In genomic region chr6:35279306-35279705, GRCm38 (mm10) we compare ENCODE assay signal across 30 mouse cellular contexts. TPM values are rescaled to one million over a fixed set of nuclear protein-coding genes. Genes with fewer than 3 reads are reported as not detected.
DNase-seq lines count a peak whose midpoint lies in the region; ATAC-seq and TF ChIP-seq lines count a peak whose summit lies in the region.
"Had no signal": no experiment of that assay in that cellular context is flagged by ENCODE, and none has a peak within 500 bp of the region (broad histone marks: within the 10 kb centered on the region; RNA-seq: fewer than 3 reads in every experiment).

No protein-coding gene starts in this region.

- no peak for TF ChIP-seq POLR2A in kidney, adult 2 months (IDR thresholded peaks at IDR 0.05; ENCODE audit: low read depth, low read length)

- ATAC-seq in kidney, embryonic 14.5 days (ENCODE audit: low FRiP score, low TSS enrichment) = no peak
- no peak for ATAC-seq in forebrain, postnatal 0 days
- ATAC-seq in liver, postnatal 0 days = no peak
- ATAC-seq: activated CD4-positive, CD25-positive, alpha-beta regulatory T cell, adult 4 months; CD4-positive, CD25-positive, alpha-beta regulatory T cell, adult 4 months; forebrain, embryonic 15.5 days; hindbrain, postnatal 0 days had no signal

- DNase-seq in kidney, adult 2 months = peak; percentile 83
- peak; percentile 82 for DNase-seq in kidney, adult 9 months
- DNase-seq in kidney, postnatal 14 days = peak; percentile 42
- no peak for DNase-seq in urinary bladder, postnatal 4 days (ENCODE audit: low spot score in 2 of 2)
- no peak for DNase-seq in forebrain, postnatal 0 days
- DNase-seq in liver, postnatal 0 days = no peak
- DNase-seq: adrenal gland, adult 8-10 months; adrenal gland, postnatal 25 days; cerebellum, adult 11-12 months; cerebellum, adult 8-10 months; cerebellum, postnatal 10 days; cerebellum, postnatal 36 days; embryo, embryonic 11 days; gastrocnemius, postnatal 10 days; gastrocnemius, postnatal 36 days; heart, adult 11 months; heart, postnatal 14 days; heart, postnatal 4 days had no signal

- H3K4me2 ChIP-seq in kidney, embryonic 14.5 days (replicated peaks; ENCODE audit: low read depth, low read length) = no peak overlapping the region
- H3K4me2 ChIP-seq in forebrain, postnatal 0 days (ENCODE audit: low read depth) = no peak overlapping the region
- no peak overlapping the region for H3K4me2 ChIP-seq in liver, postnatal 0 days (ENCODE audit: low read depth, low read length)
- H3K4me2 ChIP-seq: embryonic facial prominence, embryonic 13.5 days; forebrain, embryonic 12.5 days; forebrain, embryonic 15.5 days; heart, embryonic 13.5 days; hindbrain, embryonic 14.5 days had no signal

- peak overlapping the region; percentile 12; the same call in 1 of the 2 replicates for H3K27ac ChIP-seq in kidney, adult 2 months (ENCODE audit: insufficient read depth, low read depth, low read length)
- H3K27ac ChIP-seq in kidney, embryonic 14.5 days (ENCODE audit: low read depth, low read length) = no peak overlapping the region
- H3K27ac ChIP-seq in forebrain, postnatal 0 days (ENCODE audit: low read depth, low read length) = no peak overlapping the region
- H3K27ac ChIP-seq in liver, postnatal 0 days (ENCODE audit: low read depth) = no peak overlapping the region
- H3K27ac ChIP-seq: embryonic facial prominence, embryonic 10.5 days; embryonic facial prominence, embryonic 13.5 days; forebrain, embryonic 12.5 days; forebrain, embryonic 15.5 days; heart, embryonic 13.5 days; hindbrain, embryonic 14.5 days; hindbrain, postnatal 0 days had no signal

- no peak overlapping the region for H3K9ac ChIP-seq in kidney, embryonic 14.5 days (ENCODE audit: low read depth, low read length)
- H3K9ac ChIP-seq in forebrain, postnatal 0 days = no peak overlapping the region
- H3K9ac ChIP-seq in liver, postnatal 0 days (replicated peaks) = no peak overlapping the region
- H3K9ac ChIP-seq: embryonic facial prominence, embryonic 13.5 days; forebrain, embryonic 12.5 days; forebrain, embryonic 15.5 days; heart, embryonic 13.5 days; hindbrain, embryonic 14.5 days had no signal

- H3K36me3 ChIP-seq in kidney, adult 2 months (ENCODE audit: control insufficient read depth, insufficient read depth, low read length) = no peaks in the 10 kb centered on the region
- H3K36me3 ChIP-seq in kidney, embryonic 14.5 days (ENCODE audit: control insufficient read depth, insufficient read depth, low read length) = no peaks in the 10 kb centered on the region
- no peaks in the 10 kb centered on the region for H3K36me3 ChIP-seq in forebrain, postnatal 0 days (ENCODE audit: insufficient read depth)
- no peaks in the 10 kb centered on the region for H3K36me3 ChIP-seq in liver, postnatal 0 days (replicated peaks; ENCODE audit: insufficient read depth, low read length)
- H3K36me3 ChIP-seq: embryonic facial prominence, embryonic 10.5 days; embryonic facial prominence, embryonic 13.5 days; forebrain, embryonic 12.5 days; forebrain, embryonic 15.5 days; heart, embryonic 13.5 days had no signal

- TF ChIP-seq EP300 in liver, postnatal 0 days (IDR thresholded peaks at IDR 0.05; ENCODE audit: low read depth) = no peak

- H3K27me3 ChIP-seq in kidney, adult 2 months (replicated peaks; ENCODE audit: control insufficient read depth, insufficient read depth, low read length) = no peaks in the 10 kb centered on the region
- H3K27me3 ChIP-seq in kidney, embryonic 14.5 days (ENCODE audit: control insufficient read depth, insufficient read depth, low read length) = no peaks in the 10 kb centered on the region
- no peaks in the 10 kb centered on the region for H3K27me3 ChIP-seq in forebrain, postnatal 0 days (ENCODE audit: insufficient read depth, low read length)
- H3K27me3 ChIP-seq in liver, postnatal 0 days (ENCODE audit: insufficient read depth, low read length) = no peaks in the 10 kb centered on the region
- H3K27me3 ChIP-seq: embryonic facial prominence, embryonic 13.5 days; forebrain, embryonic 12.5 days; forebrain, embryonic 15.5 days; heart, embryonic 13.5 days had no signal

- WGBS in kidney, adult 2 months = 43% methylated on average over 10 of the region's 10 CpGs
- 80% methylated on average over 10 of the region's 10 CpGs for WGBS in kidney, embryonic 14.5 days
- 87% methylated on average over 10 of the region's 10 CpGs for WGBS in forebrain, postnatal 0 days
- 58% methylated on average over 10 of the region's 10 CpGs for WGBS in liver, postnatal 0 days (ENCODE audit: insufficient replicate concordance)

- no peaks in the 10 kb centered on the region for H3K9me3 ChIP-seq in kidney, embryonic 14.5 days (ENCODE audit: control insufficient read depth, low read length)
- H3K9me3 ChIP-seq in forebrain, postnatal 0 days (ENCODE audit: low read length) = no peaks in the 10 kb centered on the region
- no peaks in the 10 kb centered on the region for H3K9me3 ChIP-seq in liver, postnatal 0 days (ENCODE audit: low read length)
- H3K9me3 ChIP-seq: embryonic facial prominence, embryonic 10.5 days; embryonic facial prominence, embryonic 13.5 days; forebrain, embryonic 12.5 days; forebrain, embryonic 15.5 days; heart, embryonic 13.5 days had no signal

- no peak overlapping the region for H3K4me3 ChIP-seq in kidney, adult 2 months (ENCODE audit: insufficient read depth, low read depth, low read length)
- no peak overlapping the region for H3K4me3 ChIP-seq in kidney, embryonic 14.5 days (ENCODE audit: low read length)
- H3K4me3 ChIP-seq in forebrain, postnatal 0 days (ENCODE audit: low read depth, low read length) = no peak overlapping the region
- H3K4me3 ChIP-seq in liver, postnatal 0 days (ENCODE audit: low read depth, low read length) = no peak overlapping the region
- H3K4me3 ChIP-seq: embryonic facial prominence, embryonic 10.5 days; embryonic facial prominence, embryonic 13.5 days; erythroblast, embryonic 14.5 days; forebrain, embryonic 12.5 days; forebrain, embryonic 15.5 days; heart, embryonic 13.5 days had no signal

- H3K4me1 ChIP-seq in kidney, adult 2 months (ENCODE audit: control insufficient read depth, insufficient read depth, low read length) = no peaks in the 10 kb centered on the region
- H3K4me1 ChIP-seq in kidney, embryonic 14.5 days (ENCODE audit: control insufficient read depth, insufficient read depth, low read length) = no peaks in the 10 kb centered on the region
- no peaks in the 10 kb centered on the region for H3K4me1 ChIP-seq in forebrain, postnatal 0 days (ENCODE audit: insufficient read depth)
- no peaks in the 10 kb centered on the region; the same call in 1 of the 2 replicates for H3K4me1 ChIP-seq in liver, postnatal 0 days (ENCODE audit: insufficient read depth)
- H3K4me1 ChIP-seq: forebrain, embryonic 12.5 days; forebrain, embryonic 15.5 days had no signal

- no peak for TF ChIP-seq CTCF in kidney, adult 2 months (conservative IDR thresholded peaks at IDR 0.05; ENCODE audit: insufficient read depth, insufficient read length, low read depth, low read length)
- no peak for TF ChIP-seq CTCF in forebrain, postnatal 0 days (IDR thresholded peaks at IDR 0.05; ENCODE audit: low read depth)
- TF ChIP-seq CTCF in liver, postnatal 0 days (IDR thresholded peaks at IDR 0.05; ENCODE audit: low read depth) = no peak

RNA-seq across cellular contexts. Expression of gene Slc13a4, which starts 28.6 kb away (rescaled TPM):
- polyA plus RNA-seq in kidney, adult 2 months (2012; rRNA removed) = 5.2 and 5.6 TPM in 2 replicates
- polyA plus RNA-seq in kidney, embryonic 14.5 days (2014; fragmentation: Nextera tagmentation; extraction: Ambion mirVana) = 0.05 TPM in 1 of 2 replicates, not detected in the other
- 11.2 and 17.8 TPM in 2 replicates for total RNA-seq in forebrain, postnatal 0 days (2014; rRNA removed)
- polyA plus RNA-seq in forebrain, postnatal 0 days (2015; fragmentation: Nextera tagmentation; extraction: Ambion mirVana) = 13.3 and 14.3 TPM in 2 replicates
- polyA plus RNA-seq in liver, postnatal 0 days (2015; fragmentation: Nextera tagmentation; extraction: Ambion mirVana) = 0.02 TPM in 1 of 2 replicates, not detected in the other
- polyA plus RNA-seq: erythroblast, embryonic 14.5 days had no signal

RNA-seq across cellular contexts. Expression of gene Fam180a, which starts 46.6 kb away (rescaled TPM):
- polyA plus RNA-seq in kidney, adult 2 months (2012; rRNA removed) = 0.39 and 0.49 TPM in 2 replicates
- not detected in 2 replicates for polyA plus RNA-seq in kidney, embryonic 14.5 days (2014; fragmentation: Nextera tagmentation; extraction: Ambion mirVana)
- 0.86 and 2.4 TPM in 2 replicates for total RNA-seq in forebrain, postnatal 0 days (2014; rRNA removed)
- 3.0 and 4.7 TPM in 2 replicates for polyA plus RNA-seq in forebrain, postnatal 0 days (2015; fragmentation: Nextera tagmentation; extraction: Ambion mirVana)
- polyA plus RNA-seq in liver, postnatal 0 days (2015; fragmentation: Nextera tagmentation; extraction: Ambion mirVana) = 0.26 and 1.1 TPM in 2 replicates
- polyA plus RNA-seq: activated CD4-positive, CD25-positive, alpha-beta regulatory T cell, adult 4 months; CD4-positive, CD25-positive, alpha-beta regulatory T cell, adult 4 months; embryonic facial prominence, embryonic 10.5 days; erythroblast, embryonic 14.5 days; forebrain, embryonic 12.5 days; hindbrain, embryonic 11.5 days had no signal

Comparison
In these comparisons a context has a peak if more than half of its experiments do, and no peak if none do; other contexts are left out.
1. DNase-seq: peak in kidney, adult 2 months (single experiment), kidney, adult 9 months (single experiment) and kidney, postnatal 14 days (single experiment); none in urinary bladder, postnatal 4 days (0 of 2), forebrain, postnatal 0 days (single experiment) and liver, postnatal 0 days (single experiment).